Mouse (Mus musculus) testis, adult 2 months (tissue): ENCODE measurements around the gene Cd6.

ENCODE experiments used
- CTCF ChIP-seq: fragments of 200-500 bp; IDR thresholded peaks from 2 replicates; pipeline ENCODE4 v1.5.1; 2012; ENCODE audit warnings: low read depth, mild to moderate bottlenecking, inconsistent platforms, low read length, moderate library complexity; ENCODE audit not compliant: control insufficient read depth, insufficient read depth, insufficient replicate concordance
- POLR2A ChIP-seq: fragments of 200-500 bp; IDR thresholded peaks from 2 replicates; pipeline ENCODE4 v1.6.1; 2012; ENCODE audit warnings: low read depth, mild to moderate bottlenecking, inconsistent platforms, low read length, moderate library complexity; ENCODE audit not compliant: control insufficient read depth

GRCm38 (mm10) chr19:10771995-10772394 is 57.9 kb downstream of the Cd6 start:
- TF ChIP-seq CTCF (no peak), POLR2A (no peak)
